Mouse (Mus musculus) cerebellum, adult 9-10 months (tissue): ENCODE measurements around the gene Olfr172.

Source experiments
- DNase-seq: peaks from one replicate; pipeline ENCODE4 v3.0.0; 2022

Gene Olfr172

DNA sequence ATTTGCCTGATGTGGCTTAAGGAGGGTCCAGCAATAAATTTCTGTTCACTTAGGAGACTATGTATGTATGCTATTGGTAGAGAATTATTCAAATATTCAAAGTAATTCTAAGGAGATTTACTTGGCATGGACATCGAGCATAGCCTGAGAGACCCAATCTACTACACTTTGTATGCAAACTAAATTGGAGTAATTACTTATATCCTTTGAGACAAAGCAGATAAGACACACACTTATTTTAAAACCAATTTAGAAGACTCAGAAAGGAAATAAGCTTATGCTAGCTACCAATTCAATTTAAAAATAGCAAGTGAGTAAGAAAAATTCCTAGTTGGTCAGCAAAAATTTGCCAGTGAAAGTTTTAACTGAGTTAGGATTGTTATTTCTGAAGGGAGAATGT, at the start of gene Olfr172:
Olfr172 (minus strand) TSS at position 101 of the 400 bp plus-strand sequence.
- no peak for DNase-seq

DNA sequence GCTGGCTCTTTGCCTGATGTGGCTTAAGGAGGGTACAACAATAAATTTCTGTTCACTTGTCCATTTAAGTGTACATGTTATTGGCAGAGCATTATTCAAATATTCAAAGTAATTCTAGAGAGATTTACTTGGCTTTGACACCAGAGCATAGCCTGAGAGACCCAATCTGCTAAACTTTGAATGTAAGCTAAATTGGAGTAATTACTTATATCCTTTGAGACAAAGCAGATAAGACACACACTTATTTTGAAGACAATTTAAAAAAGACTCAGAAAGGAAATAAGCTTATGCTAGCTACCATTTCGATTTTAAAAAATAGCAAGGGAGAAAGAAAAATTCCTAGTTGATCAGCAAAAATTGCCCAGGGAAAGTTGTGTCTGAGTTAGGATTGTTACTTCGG, 37.2 kb upstream of the Olfr172 start, which contains the start of gene Olfr173:
Olfr173 (minus strand) TSS at position 101 of the 400 bp plus-strand sequence.
- DNase-seq, result no peak

DNA sequence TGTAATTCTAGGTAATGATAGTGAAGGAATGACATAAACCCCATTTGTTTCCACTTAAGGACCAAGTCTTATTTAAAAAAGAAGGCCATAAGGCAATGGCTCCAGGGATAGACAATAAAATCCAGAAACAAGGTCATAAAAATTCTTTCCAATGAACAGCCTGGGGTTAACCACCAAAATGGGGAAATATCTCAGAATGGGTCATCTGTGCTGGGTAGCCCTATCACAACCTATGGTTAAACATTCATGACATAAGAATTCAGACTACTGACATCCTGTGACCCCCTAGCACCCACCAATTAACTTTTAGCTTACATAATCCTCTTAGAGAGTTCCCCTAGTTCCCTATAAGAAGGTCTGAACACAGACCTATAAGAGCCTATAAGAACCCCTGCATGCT, 6.8 kb downstream of the Olfr172 start:
- no peak for DNase-seq

DNA sequence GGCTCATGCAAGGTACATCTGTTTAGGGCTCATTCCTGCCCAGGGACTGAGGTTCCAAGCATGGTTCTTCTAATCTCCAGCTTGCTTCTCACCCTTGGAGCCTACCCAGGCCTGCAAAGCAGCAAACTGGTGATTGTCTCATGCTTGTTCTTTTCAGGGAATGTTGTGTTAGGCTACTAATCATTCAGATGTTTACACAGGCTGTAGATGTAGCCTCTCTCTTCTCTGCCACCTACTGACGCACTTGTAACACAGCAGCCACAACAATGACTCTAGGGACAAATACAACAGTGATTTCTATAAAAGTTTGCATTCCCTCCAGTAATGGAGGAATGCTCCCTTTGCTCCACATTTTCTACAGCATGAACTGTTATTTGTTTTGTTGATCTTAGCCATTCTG, 11.7 kb downstream of the Olfr172 start:
- DNase-seq, result no peak

DNA sequence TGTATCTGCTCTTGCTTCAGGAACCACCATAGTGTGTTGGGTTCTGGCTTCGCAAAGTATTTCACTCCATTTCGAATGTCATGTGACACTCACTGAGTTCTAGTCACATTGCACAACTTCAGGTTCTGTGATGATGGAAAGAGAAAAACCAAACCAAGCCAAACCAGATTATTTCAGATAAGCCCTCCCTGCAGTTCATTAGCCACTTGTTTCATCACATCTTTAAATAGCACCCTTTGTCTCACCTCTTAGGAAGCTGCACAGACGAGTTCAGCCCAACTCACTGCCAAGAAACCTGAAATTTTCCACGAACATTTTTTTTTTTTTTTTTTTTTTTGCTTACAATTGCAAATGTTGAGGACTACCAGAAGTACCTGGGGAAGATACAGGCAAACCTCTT, 16.3 kb downstream of the Olfr172 start:
- DNase-seq, result no peak

DNA sequence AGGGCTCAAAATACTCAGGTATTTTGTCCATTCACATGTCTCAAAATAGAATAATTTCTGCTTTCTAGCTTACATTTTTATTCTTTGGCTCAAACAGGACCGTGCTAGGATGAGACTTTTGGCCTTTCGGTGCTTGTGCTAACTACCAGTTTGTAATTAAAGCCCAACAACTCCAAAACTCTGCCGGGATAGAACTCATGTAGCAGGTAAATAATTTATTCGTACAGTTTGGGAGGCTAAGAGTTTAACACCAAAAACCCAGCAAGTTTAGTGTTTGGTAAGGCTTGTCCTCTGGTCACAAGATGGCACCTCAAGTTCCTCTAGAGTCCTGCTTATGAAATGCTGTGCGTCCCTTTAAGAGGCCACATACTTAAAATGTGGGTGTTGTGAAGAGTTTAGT, 22.2 kb downstream of the Olfr172 start:
- DNase-seq, result no peak

DNA sequence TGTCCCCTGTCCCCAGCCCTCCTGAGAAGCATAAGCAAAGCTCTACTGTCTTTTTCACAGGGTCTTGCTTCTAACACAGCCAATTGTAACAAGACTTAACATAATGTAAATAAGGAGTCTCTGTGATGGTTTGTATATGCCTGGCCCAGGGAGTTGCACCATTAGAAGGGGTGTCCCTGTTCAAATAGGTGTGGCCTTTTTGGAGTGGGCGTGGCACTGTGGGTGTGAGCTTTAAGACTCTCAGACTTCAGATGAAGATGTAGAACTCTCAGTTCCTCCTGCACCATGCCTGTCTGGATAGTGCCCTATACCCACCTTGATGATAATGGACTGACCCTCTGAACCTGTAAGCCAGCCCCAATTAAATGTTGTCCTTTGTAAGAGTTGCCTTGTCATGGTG, 24.2 kb downstream of the Olfr172 start:
- no peak for DNase-seq

DNA sequence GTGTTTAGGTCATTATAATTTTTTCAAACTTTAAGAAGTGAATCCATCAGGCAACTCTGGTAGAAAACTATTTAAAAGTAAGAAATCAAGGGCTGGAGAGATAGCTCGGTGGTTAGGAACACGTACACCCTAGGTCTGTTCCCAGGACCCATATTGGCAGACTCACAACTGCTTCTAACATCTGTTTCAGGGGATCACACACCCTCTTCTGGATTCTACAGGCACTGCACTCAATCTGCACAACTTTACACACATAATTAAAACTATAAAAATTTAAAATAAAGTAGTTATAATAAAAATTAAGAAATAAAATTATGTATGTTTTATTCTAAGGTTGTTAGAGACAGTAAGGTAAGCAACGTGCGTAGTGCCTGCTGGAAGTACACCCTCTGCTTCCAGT, 24.8 kb downstream of the Olfr172 start:
- DNase-seq, result no peak

DNA sequence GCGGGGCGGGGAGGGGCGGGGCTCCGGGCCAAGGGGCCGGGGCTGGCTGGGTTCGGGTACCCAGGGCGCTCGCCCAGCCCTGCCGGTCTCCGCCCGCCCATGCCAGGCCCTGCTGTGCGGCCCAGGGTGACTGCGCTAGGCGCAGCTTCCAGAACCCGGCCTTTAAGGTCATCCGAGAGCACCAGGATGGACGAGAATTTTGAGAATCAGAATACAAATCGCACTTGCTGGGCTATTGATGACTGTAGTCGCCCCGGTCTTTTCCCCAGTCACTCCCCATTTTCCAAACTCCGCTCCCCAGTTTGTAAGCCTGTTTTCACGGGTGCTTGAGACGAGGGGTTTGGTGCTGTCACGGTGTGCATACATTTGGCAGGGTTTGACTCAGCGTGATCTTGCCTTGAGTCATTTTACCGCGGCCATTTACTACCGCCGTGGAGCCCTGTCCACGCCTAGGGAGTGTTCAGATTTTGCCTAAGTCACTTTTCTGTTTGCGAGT, 34.8 kb downstream of the Olfr172 start:
- DNase-seq, result peak; percentile 72

DNA sequence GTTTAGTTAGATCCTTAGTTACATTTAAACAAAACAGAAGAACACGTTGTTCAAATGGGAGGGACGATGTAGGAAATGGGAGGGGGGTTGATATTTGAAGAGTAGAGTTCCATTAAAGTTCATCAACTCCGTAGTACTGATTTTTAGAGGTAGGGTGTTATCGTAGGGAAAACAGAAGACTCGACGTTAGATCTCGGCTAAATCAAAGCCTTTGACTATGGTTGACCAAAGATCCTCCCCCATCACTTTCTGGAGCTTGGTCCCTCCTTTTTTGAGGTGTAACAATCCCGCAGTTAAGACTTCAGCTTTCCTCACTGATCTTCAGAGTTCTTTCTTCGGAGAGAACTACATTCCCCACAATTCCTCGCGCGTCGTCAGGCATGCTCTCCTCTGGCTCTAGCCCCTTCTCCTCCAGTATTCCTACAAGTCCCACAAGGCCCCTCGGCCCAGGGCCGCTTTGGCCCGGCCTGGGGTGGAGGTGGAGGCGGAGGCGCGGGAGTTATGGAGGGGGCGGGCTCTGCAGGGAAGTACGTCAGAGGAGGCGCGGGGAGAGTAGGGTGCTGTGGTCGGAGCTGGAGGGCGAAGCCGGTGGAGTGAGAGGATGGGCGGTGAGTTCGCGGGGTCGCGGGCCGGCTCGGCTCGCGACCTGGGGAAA, 35.4 kb downstream of the Olfr172 start, which contains the start of gene Cldnd1:
Cldnd1 (plus strand) TSS at position 434 of the 655 bp plus-strand sequence.
- peak; percentile 97 for DNase-seq

DNA sequence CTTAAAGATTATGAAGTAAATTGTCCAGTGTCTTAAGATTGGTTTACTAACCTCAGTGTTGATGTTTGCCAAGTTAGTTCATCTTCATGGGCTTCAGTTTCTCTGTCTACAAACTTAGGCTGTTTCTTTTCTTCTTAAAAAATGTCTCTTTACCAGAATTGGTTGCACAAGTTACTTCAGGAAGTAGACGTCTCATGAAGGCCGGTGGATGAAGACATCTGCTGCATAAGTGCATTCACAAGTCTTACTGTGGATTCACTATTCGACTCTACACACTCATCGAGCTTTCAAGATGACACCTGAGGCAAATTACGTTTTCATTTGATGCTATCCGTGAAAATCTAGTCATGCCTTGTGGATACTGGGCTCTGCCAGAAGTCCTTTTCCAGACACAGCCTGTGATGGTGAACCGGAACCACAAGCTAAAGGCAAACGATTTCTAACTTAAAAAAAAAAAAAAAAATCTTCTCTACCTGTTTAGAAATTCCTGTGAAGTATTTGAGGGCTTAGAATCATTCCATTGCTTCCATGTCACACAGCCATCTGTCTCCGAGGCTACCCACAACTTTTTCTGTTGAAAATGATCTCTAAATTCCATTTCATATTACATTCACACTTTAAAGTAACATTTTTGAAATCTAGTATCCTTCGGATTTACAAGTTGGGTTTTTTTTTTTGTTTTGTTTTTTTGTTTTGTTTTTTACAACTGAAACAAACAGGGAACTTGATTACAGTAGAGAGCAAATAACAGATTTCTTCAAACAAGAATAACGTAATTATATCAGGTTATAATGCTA, 36.1 kb downstream of the Olfr172 start:
- peak; percentile 45 for DNase-seq

DNA sequence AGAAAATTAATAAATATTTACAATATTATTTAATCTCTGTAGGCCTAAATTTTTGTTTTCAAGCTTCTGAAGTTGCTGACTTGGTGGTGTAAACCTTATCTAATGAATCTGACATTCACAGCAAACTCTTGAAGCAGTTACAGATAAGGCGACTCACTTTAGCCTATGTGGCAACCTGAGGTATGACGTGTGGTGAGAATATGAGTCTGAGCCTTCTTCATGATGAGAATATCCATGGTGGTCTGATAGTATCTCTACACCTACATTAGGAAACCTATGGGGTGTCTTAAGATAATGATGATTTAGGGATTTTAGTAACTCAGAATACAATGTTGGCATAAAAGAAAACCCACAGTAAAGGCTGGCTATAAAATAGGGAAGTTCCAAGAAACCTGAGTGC, 40.7 kb downstream of the Olfr172 start:
- DNase-seq, result no peak

DNA sequence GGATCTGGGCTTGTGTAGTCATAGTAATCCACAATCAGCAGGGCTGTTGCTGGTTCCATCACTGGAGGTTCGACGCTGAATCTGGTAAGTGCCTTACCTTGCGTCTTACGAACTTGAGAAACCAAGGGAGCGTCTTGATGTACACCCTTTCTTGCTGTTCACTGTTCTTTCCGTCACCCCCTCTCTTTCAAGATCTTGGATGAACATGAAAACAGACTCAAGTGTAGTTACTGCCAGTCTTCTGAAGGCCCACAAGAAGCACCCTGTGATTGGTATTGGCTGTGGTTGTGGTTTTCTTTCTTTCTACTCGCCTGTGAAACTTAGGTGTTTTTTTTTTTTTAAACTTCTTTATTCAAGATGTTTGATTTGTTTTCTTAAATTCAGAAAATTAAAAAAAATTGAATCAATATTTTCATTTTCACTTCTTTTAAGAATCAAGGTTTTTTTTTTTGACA, 44.3 kb downstream of the Olfr172 start, which contains the start of gene Gpr15:
Gpr15 (minus strand) TSS at position 405 of the 455 bp plus-strand sequence.
- DNase-seq, result no peak

DNA sequence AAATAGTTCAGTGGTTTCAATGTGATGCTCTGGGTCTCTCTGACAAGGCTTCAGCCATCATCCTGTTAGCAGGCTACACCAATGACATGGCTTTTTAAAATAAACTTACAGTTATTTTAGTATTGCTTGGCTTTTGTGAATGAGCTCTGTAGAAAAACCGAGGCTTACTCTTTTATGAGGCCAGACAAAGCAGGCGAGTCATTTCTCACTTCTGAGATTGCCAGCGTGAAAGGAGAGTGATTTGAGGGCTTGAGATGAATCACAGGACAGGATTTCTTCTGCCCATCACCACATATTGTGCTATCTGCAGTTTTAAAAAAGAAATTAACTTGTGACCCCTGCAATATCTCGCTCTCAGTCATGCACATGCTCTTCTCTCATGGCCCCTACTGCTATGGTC, 48.0 kb downstream of the Olfr172 start:
- no peak for DNase-seq

DNA sequence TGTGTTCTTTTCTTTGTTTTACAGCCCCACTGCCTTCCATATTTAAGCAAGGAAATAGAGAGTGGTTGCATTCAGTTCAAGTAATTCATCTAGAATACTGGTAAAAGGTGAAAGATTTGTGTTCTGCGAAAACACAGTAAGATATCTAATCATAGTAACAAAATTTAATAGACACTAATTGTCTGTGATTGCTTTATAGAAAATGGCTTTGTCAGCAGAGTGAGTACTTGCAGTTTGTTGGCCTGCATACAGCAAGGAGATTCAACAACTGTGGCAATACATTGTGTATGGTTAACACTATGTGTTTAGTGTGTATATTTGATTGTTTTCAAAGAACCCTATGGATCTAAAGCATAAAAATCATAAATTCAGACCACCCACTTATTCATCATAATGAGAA, 49.8 kb downstream of the Olfr172 start:
- no peak for DNase-seq

DNA sequence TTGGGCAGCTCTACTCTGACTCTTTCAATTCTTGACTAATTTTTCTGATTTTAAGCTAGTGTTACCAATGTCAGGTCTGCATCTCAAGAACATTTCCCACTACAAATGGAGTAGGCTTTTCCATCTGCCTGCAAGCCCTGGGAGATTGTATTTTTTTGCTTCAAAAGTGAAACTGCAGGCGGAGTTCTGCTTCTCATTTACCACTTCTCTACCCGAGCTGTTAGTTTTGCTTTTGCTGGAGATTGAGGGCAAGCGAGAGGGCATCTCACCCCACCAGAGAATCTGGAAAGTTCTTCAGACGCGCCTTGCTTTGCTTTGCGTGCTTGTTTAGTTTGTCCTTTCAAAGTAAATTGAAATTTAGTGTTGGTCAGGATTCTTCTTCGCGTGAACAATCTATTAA, 50.8 kb downstream of the Olfr172 start:
- DNase-seq, result no peak
